9 mouse cellular contexts compared by ENCODE assay signal in the genomic region with DNA sequence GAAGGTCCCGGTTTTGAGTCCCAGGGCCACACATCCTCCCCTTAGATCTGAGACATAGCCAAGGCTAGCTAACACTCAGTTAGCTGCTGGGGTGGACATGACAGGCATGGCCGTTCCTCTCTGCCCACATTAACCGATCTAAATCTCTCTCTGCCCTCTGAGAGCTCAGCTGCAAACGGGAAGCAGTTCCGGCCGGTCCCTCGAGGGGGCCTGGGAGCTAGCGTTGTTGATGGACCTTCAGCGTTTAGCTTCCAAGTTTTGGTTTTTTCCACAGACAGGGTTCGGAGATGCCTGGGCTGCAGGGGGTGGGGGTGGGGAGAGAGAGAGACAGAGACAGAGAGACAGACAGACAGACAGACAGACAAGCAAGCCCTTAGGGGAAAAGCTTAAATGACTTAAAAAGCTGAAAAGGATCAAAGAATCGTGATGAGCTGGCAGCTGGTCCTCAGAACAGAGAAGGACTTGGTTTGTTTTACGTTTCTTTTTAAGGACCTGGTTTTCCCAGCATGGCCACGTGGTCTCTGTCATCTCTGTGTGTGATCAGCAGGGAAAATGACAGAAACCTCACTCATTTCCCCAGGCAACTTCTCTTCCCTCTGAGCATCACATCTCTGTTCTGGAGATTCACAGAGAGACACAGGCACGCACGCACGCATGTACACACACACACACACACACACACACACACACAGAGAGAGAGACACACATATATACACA. TPM values are rescaled to one million over a fixed set of nuclear protein-coding genes. Genes with fewer than 3 reads are reported as not detected.
DNase-seq lines count a peak whose midpoint lies in the region; ATAC-seq and TF ChIP-seq lines count a peak whose summit lies in the region.
"Had no signal": no experiment of that assay in that cellular context is flagged by ENCODE, and none has a peak within 500 bp of the region (broad histone marks: within the 10 kb centered on the region; RNA-seq: fewer than 3 reads in every experiment).

No protein-coding gene starts in this region.

- H3K27ac ChIP-seq in MEL (ENCODE audit: control insufficient read depth, low read depth, low read length) = no peak overlapping the region
- H3K27ac ChIP-seq in embryonic facial prominence, embryonic 10.5 days (replicated peaks) = no peak overlapping the region; the same call in 1 of the 2 replicates
- H3K27ac ChIP-seq in hindbrain, embryonic 11.5 days (ENCODE audit: low read depth, low read length) = no peak overlapping the region
- H3K27ac ChIP-seq in limb, embryonic 13.5 days = no peak overlapping the region
- no peak overlapping the region for H3K27ac ChIP-seq in midbrain, embryonic 15.5 days
- H3K27ac ChIP-seq: limb, embryonic 15.5 days had no signal

- H3K4me1 ChIP-seq in MEL (ENCODE audit: control insufficient read depth in 1 of 2, insufficient read depth in 2 of 2, low read length in 2 of 2) = peaks cover 0 to 8% of the 10 kb centered on the region in 2 experiments; a peak in 2 of 4 replicates
- peaks cover 12% of the 10 kb centered on the region for H3K4me1 ChIP-seq in embryonic facial prominence, embryonic 10.5 days
- no peaks in the 10 kb centered on the region for H3K4me1 ChIP-seq in hindbrain, embryonic 11.5 days (replicated peaks; ENCODE audit: control insufficient read depth, insufficient read depth, low read length)
- H3K4me1 ChIP-seq in limb, embryonic 13.5 days = peaks cover 8% of the 10 kb centered on the region
- peaks cover 8% of the 10 kb centered on the region for H3K4me1 ChIP-seq in midbrain, embryonic 15.5 days

- no peaks in the 10 kb centered on the region for H3K79me2 ChIP-seq in MEL (ENCODE audit: control insufficient read depth, insufficient read depth, low read length, poor library complexity)

- H3K4me2 ChIP-seq in hindbrain, embryonic 11.5 days (replicated peaks; ENCODE audit: low read depth, low read length) = no peak overlapping the region
- peak overlapping the region; percentile 42 for H3K4me2 ChIP-seq in limb, embryonic 13.5 days (replicated peaks)
- H3K4me2 ChIP-seq in midbrain, embryonic 15.5 days = peak overlapping the region; percentile 24
- H3K4me2 ChIP-seq: limb, embryonic 15.5 days had no signal

- peak; percentile 46 to 60 (median 51) for TF ChIP-seq CTCF in MEL (IDR thresholded peaks at IDR 0.05 in 2 of 3, conservative IDR thresholded peaks at IDR 0.05 in 1 of 3; ENCODE audit: control insufficient read depth in 1 of 3, insufficient read depth in 1 of 3, low read depth in 2 of 3, low read length in 3 of 3, poor library complexity in 1 of 3, severe bottlenecking in 1 of 3)

- peak overlapping the region; percentile 10; the same call in 1 of the 2 replicates for H3K9ac ChIP-seq in MEL (ENCODE audit: control insufficient read depth, low read depth, low read length, poor library complexity, severe bottlenecking)
- H3K9ac ChIP-seq in hindbrain, embryonic 11.5 days (ENCODE audit: low read depth, low read length) = no peak overlapping the region
- H3K9ac ChIP-seq in limb, embryonic 13.5 days = no peak overlapping the region; the same call in 1 of the 2 replicates
- no peak overlapping the region for H3K9ac ChIP-seq in midbrain, embryonic 15.5 days
- H3K9ac ChIP-seq: limb, embryonic 15.5 days had no signal

- 21% methylated on average over 16 of the region's 16 CpGs for WGBS in embryonic facial prominence, embryonic 10.5 days
- WGBS in hindbrain, embryonic 11.5 days = 27% methylated on average over 16 of the region's 16 CpGs
- WGBS in limb, embryonic 13.5 days = 23% methylated on average over 16 of the region's 16 CpGs
- 19% methylated on average over 16 of the region's 16 CpGs for WGBS in midbrain, embryonic 15.5 days

- peak overlapping the region; percentile 11 to 32 for H3K4me3 ChIP-seq in MEL (ENCODE audit: control insufficient read depth in 1 of 2, insufficient read depth in 1 of 2, low read depth in 2 of 2, low read length in 2 of 2)
- peak overlapping the region; percentile 21; the same call in 1 of the 2 replicates for H3K4me3 ChIP-seq in embryonic facial prominence, embryonic 10.5 days
- H3K4me3 ChIP-seq in hindbrain, embryonic 11.5 days (ENCODE audit: low read depth, low read length) = no peak overlapping the region
- H3K4me3 ChIP-seq in limb, embryonic 13.5 days = no peak overlapping the region
- H3K4me3 ChIP-seq in midbrain, embryonic 15.5 days = no peak overlapping the region
- H3K4me3 ChIP-seq: limb, embryonic 15.5 days had no signal

- no peaks in the 10 kb centered on the region for H3K9me3 ChIP-seq in MEL (replicated peaks; ENCODE audit: insufficient read depth, low read length)
- H3K9me3 ChIP-seq in embryonic facial prominence, embryonic 10.5 days = no peaks in the 10 kb centered on the region
- H3K9me3 ChIP-seq in hindbrain, embryonic 11.5 days (ENCODE audit: control insufficient read depth, low read length) = no peaks in the 10 kb centered on the region
- no peaks in the 10 kb centered on the region for H3K9me3 ChIP-seq in limb, embryonic 13.5 days
- no peaks in the 10 kb centered on the region for H3K9me3 ChIP-seq in midbrain, embryonic 15.5 days
- H3K9me3 ChIP-seq: limb, embryonic 15.5 days had no signal

- intact Hi-C loops in heart, postnatal 25 days (cut with DNase I) = no loop called here

- peak; percentile 22 for TF ChIP-seq RAD21 in MEL (IDR thresholded peaks at IDR 0.05; ENCODE audit: low read depth, low read length)

- ATAC-seq in hindbrain, embryonic 11.5 days (ENCODE audit: low FRiP score) = no peak
- ATAC-seq in limb, embryonic 13.5 days (ENCODE audit: low FRiP score, low read depth) = no peak
- ATAC-seq in midbrain, embryonic 15.5 days (replicated peaks) = no peak

- TF ChIP-seq POLR2A in MEL (IDR thresholded peaks at IDR 0.05; ENCODE audit: control insufficient read depth in 1 of 2, insufficient read depth in 1 of 2, low read depth in 1 of 2, low read length in 2 of 2, poor library complexity in 1 of 2) = no peak

- no peak for TF ChIP-seq EP300 in MEL (IDR thresholded peaks at IDR 0.05; ENCODE audit: low read depth in 1 of 2, low read length in 2 of 2)

- peak; percentile 15 to 26 for DNase-seq in heart, adult 18-20 months
- DNase-seq in heart, postnatal 25 days (ENCODE audit: low spot score) = no peak
- DNase-seq in MEL (ENCODE audit: low read depth, low spot score) = peak; percentile 73
- DNase-seq in embryonic facial prominence, embryonic 10.5 days (ENCODE audit: low spot score) = peak; percentile 79
- peak; percentile 78 for DNase-seq in hindbrain, embryonic 11.5 days (ENCODE audit: low spot score)
- peak; percentile 82 for DNase-seq in testis, postnatal 10 days (ENCODE audit: low spot score)

- H3K36me3 ChIP-seq in MEL (ENCODE audit: control insufficient read depth in 1 of 2, insufficient read depth in 2 of 2, low read length in 2 of 2) = no peaks in the 10 kb centered on the region
- no peaks in the 10 kb centered on the region for H3K36me3 ChIP-seq in embryonic facial prominence, embryonic 10.5 days (replicated peaks)
- H3K36me3 ChIP-seq in hindbrain, embryonic 11.5 days (ENCODE audit: control insufficient read depth, insufficient read depth, low read length) = no peaks in the 10 kb centered on the region
- no peaks in the 10 kb centered on the region for H3K36me3 ChIP-seq in limb, embryonic 13.5 days
- no peaks in the 10 kb centered on the region for H3K36me3 ChIP-seq in midbrain, embryonic 15.5 days (replicated peaks)
- H3K36me3 ChIP-seq: limb, embryonic 15.5 days had no signal

- peaks cover 0 to 5% of the 10 kb centered on the region in 2 experiments; a peak in 3 of 4 replicates for H3K27me3 ChIP-seq in MEL (ENCODE audit: control insufficient read depth in 1 of 2, insufficient read depth in 2 of 2, low read length in 2 of 2)
- no peaks in the 10 kb centered on the region; the same call in 1 of the 2 replicates for H3K27me3 ChIP-seq in embryonic facial prominence, embryonic 10.5 days (replicated peaks; ENCODE audit: low read depth, poor library complexity, severe bottlenecking)
- H3K27me3 ChIP-seq in hindbrain, embryonic 11.5 days (ENCODE audit: control insufficient read depth, insufficient read depth, low read length) = no peaks in the 10 kb centered on the region
- no peaks in the 10 kb centered on the region for H3K27me3 ChIP-seq in limb, embryonic 13.5 days
- no peaks in the 10 kb centered on the region for H3K27me3 ChIP-seq in midbrain, embryonic 15.5 days (replicated peaks)
- H3K27me3 ChIP-seq: limb, embryonic 15.5 days had no signal

RNA-seq across cellular contexts. Expression of a gene that starts 35.0 kb away (rescaled TPM):
- total RNA-seq in heart, adult 18-20 months (2021) = under 1 TPM; 0.27 to 0.85 TPM
- not detected for total RNA-seq in heart, postnatal 25 days (2021)
- total RNA-seq in MEL (2012; rRNA removed) = 4.1 and 4.6 TPM in 2 replicates
- under 1 TPM in 1 of 2 experiments, not detected in 1; 0.33 TPM for polyA plus RNA-seq in MEL (2012; ENCODE audit: insufficient read depth in 1 of 2, insufficient read length in 2 of 2, low read depth in 1 of 2, low replicate concordance in 2 of 2, missing spikeins in 1 of 2)
- polyA plus RNA-seq in embryonic facial prominence, embryonic 10.5 days (2016; fragmentation: Nextera tagmentation; extraction: Ambion mirVana) = 0.94 and 1.2 TPM in 2 replicates
- polyA plus RNA-seq in hindbrain, embryonic 11.5 days (2014; fragmentation: Nextera tagmentation; extraction: Ambion mirVana) = 0.59 and 0.96 TPM in 2 replicates
- polyA plus RNA-seq in limb, embryonic 13.5 days (2015; fragmentation: Nextera tagmentation; extraction: Ambion mirVana) = 0.98 and 1.3 TPM in 2 replicates
- polyA plus RNA-seq in midbrain, embryonic 15.5 days (2015; fragmentation: Nextera tagmentation; extraction: Ambion mirVana) = 0.69 and 1.1 TPM in 2 replicates

RNA-seq across cellular contexts. Expression of a gene that starts 50.3 kb away (rescaled TPM):
- not detected for total RNA-seq in heart, adult 18-20 months (2021)
- total RNA-seq in heart, postnatal 25 days (2021) = not detected
- total RNA-seq in MEL (2012; rRNA removed) = not detected in 2 replicates
- under 1 TPM in 1 of 2 experiments, not detected in 1; 0.07 TPM for polyA plus RNA-seq in MEL (2012; ENCODE audit: insufficient read depth in 1 of 2, insufficient read length in 2 of 2, low read depth in 1 of 2, low replicate concordance in 2 of 2, missing spikeins in 1 of 2)
- 1.00 and 1.1 TPM in 2 replicates for polyA plus RNA-seq in embryonic facial prominence, embryonic 10.5 days (2016; fragmentation: Nextera tagmentation; extraction: Ambion mirVana)
- polyA plus RNA-seq in hindbrain, embryonic 11.5 days (2014; fragmentation: Nextera tagmentation; extraction: Ambion mirVana) = 3.0 and 3.4 TPM in 2 replicates
- polyA plus RNA-seq in limb, embryonic 13.5 days (2015; fragmentation: Nextera tagmentation; extraction: Ambion mirVana) = not detected in 2 replicates
- 0.88 and 0.89 TPM in 2 replicates for polyA plus RNA-seq in midbrain, embryonic 15.5 days (2015; fragmentation: Nextera tagmentation; extraction: Ambion mirVana)
- polyA plus RNA-seq: limb, embryonic 15.5 days had no signal

RNA-seq across cellular contexts. Expression of a gene that starts 56.4 kb away (rescaled TPM):
- 10 to 100 TPM; 49.1 to 51.0 TPM for total RNA-seq in heart, adult 18-20 months (2021)
- 10 to 100 TPM; 52.2 to 55.0 TPM for total RNA-seq in heart, postnatal 25 days (2021)
- total RNA-seq in MEL (2012; rRNA removed) = 41.9 and 47.8 TPM in 2 replicates
- 10 to 100 TPM in 1 of 2 experiments, not detected in 1; 42.2 TPM for polyA plus RNA-seq in MEL (2012; ENCODE audit: insufficient read depth in 1 of 2, insufficient read length in 2 of 2, low read depth in 1 of 2, low replicate concordance in 2 of 2, missing spikeins in 1 of 2)
- polyA plus RNA-seq in embryonic facial prominence, embryonic 10.5 days (2016; fragmentation: Nextera tagmentation; extraction: Ambion mirVana) = 112 and 116 TPM in 2 replicates
- polyA plus RNA-seq in hindbrain, embryonic 11.5 days (2014; fragmentation: Nextera tagmentation; extraction: Ambion mirVana) = 104 and 115 TPM in 2 replicates
- 87.3 and 90.6 TPM in 2 replicates for polyA plus RNA-seq in limb, embryonic 13.5 days (2015; fragmentation: Nextera tagmentation; extraction: Ambion mirVana)
- polyA plus RNA-seq in midbrain, embryonic 15.5 days (2015; fragmentation: Nextera tagmentation; extraction: Ambion mirVana) = 80.7 and 82.7 TPM in 2 replicates

RNA-seq across cellular contexts. Expression of a gene that starts 56.5 kb away (rescaled TPM):
- 10 to 100 TPM; 98.2 to 98.3 TPM for total RNA-seq in heart, adult 18-20 months (2021)
- total RNA-seq in heart, postnatal 25 days (2021) = 10 to 100 TPM; 85.4 to 93.5 TPM
- 19.8 and 21.8 TPM in 2 replicates for total RNA-seq in MEL (2012; rRNA removed)
- 100 to 1,000 TPM in 1 of 2 experiments, 10 to 100 TPM in 1; 45.4 to 150 TPM for polyA plus RNA-seq in MEL (2012; ENCODE audit: insufficient read depth in 1 of 2, insufficient read length in 2 of 2, low read depth in 1 of 2, low replicate concordance in 2 of 2, missing spikeins in 1 of 2)
- 54.3 and 54.8 TPM in 2 replicates for polyA plus RNA-seq in embryonic facial prominence, embryonic 10.5 days (2016; fragmentation: Nextera tagmentation; extraction: Ambion mirVana)
- 37.3 and 48.0 TPM in 2 replicates for polyA plus RNA-seq in hindbrain, embryonic 11.5 days (2014; fragmentation: Nextera tagmentation; extraction: Ambion mirVana)
- 42.1 and 46.0 TPM in 2 replicates for polyA plus RNA-seq in limb, embryonic 13.5 days (2015; fragmentation: Nextera tagmentation; extraction: Ambion mirVana)
- polyA plus RNA-seq in midbrain, embryonic 15.5 days (2015; fragmentation: Nextera tagmentation; extraction: Ambion mirVana) = 41.3 and 41.4 TPM in 2 replicates

Comparison
In these comparisons a context has a peak if more than half of its experiments do, and no peak if none do; other contexts are left out.
1. H3K4me3 ChIP-seq: peak in MEL (2 of 2) and embryonic facial prominence, embryonic 10.5 days (single experiment); none in hindbrain, embryonic 11.5 days (single experiment), limb, embryonic 13.5 days (single experiment) and midbrain, embryonic 15.5 days (single experiment).